Mouse (Mus musculus) mouse embryonic stem cell (cell line): ENCODE results near the gene Icmt.

Source experiments
- in situ Hi-C, 2 experiments: fragments of 300-500 bp; cut with MboI; formaldehyde crosslinking; loops; 1 replicate in 1 of 2; 3 replicates in 1 of 2; pipeline ENCODE4 v1.14.3; 2019 to 2020; ENCODE audit warnings: low sequenced_read_pairs in 2 of 2, low pct_unique_long_range_greater_than_20kb in 1 of 2, mixed read lengths in 1 of 2; ENCODE audit not compliant: unreplicated experiment in 1 of 2

Icmt gene

GRCm38 (mm10) chr4:152321464-152321863 is 24.4 kb downstream of the Icmt start:
- in situ Hi-C loops: no loop called here

- in situ Hi-C loops: no loop called here
Observed at GRCm38 (mm10) chr4:152324641-152325562, 27.9 kb downstream of the Icmt start.

DNA sequence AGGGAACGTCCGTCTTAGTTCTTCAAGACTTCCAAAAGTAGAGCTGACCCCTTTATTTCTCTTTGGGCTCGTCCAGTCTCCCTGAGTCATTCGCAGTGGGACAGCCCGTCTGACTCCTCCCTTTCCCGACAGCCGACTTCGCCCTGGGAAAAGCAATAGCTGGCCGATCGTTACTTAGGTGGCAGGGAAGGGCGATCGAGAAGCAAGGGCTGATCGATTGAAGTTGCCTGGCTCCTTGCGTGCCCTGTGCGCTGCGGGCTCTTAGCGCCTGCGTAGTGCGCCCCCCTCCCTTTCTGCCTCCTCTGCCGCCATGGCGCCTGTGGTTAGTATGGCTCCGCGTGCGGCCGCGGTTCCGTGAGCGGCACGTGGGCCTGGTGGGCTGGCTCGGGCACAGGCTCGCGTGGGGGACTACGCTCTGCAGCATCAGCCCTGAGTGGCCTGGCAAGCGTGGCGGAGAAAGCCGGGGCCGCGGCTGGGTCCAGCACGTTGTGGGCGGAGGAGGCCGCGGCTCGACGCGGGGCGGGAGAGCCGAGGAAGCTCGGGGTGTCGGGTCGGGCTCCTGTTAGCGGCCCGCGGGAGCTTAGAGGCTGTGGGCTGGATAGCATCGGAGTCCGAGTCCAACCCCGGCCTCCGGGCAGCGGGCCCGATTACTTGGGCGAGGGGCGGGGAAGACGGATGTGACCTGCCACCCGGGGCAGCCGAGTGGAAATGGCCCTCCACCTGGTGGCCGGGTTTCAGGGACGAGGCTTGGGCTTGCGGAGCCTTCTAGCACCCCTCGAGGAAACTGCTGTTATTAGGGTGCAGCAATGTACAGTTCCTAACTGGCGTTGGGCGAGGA is 28.8 kb downstream of the Icmt start, which contains the start of gene Rpl22:
Rpl22 (plus strand) TSS at position 169 of the 838 bp plus-strand sequence.
- in situ Hi-C loops: no loop called here

GRCm38 (mm10) chr4:152326543-152326942 is 29.5 kb downstream of the Icmt start:
- in situ Hi-C loops: no loop called here

GRCm38 (mm10) chr4:152328691-152329090 is 31.7 kb downstream of the Icmt start:
- in situ Hi-C loops: no loop called here

- in situ Hi-C loops: no loop called here
Observed at GRCm38 (mm10) chr4:152332952-152333351, 35.9 kb downstream of the Icmt start.

- in situ Hi-C loops: no loop called here
Observed at GRCm38 (mm10) chr4:152333587-152333986, 36.6 kb downstream of the Icmt start.

GRCm38 (mm10) chr4:152337772-152338171 is 40.7 kb downstream of the Icmt start:
- in situ Hi-C loops: no loop called here

- in situ Hi-C loops: no loop called here
Observed at GRCm38 (mm10) chr4:152338419-152339292, 41.6 kb downstream of the Icmt start, which contains the start of gene Chd5. TSS of gene Chd5 (plus strand) at chr4:152338651.

GRCm38 (mm10) chr4:152339293-152339790 is 42.3 kb downstream of the Icmt start:
- in situ Hi-C loops: no loop called here

GRCm38 (mm10) chr4:152340584-152341284 is 43.7 kb downstream of the Icmt start:
- in situ Hi-C loops: loop anchor here (5.0 to 10.0 kb wide), 2 partner anchors 94 to 97 kb away; no protein-coding TSS in a partner anchor

DNA sequence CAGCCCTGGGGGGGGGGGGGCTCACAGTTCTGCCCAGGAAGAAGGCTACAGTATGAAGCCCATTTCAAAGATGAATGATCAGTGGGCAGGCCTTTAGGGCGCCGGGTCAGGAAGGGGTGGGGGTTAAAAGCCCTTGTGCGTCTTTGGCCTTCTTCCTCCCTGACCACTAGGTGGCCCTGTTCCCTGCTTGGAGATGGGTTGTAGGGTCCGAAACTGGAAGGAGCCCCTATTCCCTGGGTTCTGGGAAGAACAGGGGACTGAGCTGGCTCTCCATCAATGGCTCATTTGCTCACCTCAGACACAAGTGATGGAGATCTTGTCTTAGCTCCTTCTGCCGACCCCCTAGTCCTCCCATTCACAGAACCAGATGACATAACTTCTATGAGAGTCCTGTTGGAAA is 46.3 kb downstream of the Icmt start:
- in situ Hi-C loops: loop anchor here (5.0 to 10.0 kb wide), 2 partner anchors 92 to 94 kb away; no protein-coding TSS in a partner anchor

DNA sequence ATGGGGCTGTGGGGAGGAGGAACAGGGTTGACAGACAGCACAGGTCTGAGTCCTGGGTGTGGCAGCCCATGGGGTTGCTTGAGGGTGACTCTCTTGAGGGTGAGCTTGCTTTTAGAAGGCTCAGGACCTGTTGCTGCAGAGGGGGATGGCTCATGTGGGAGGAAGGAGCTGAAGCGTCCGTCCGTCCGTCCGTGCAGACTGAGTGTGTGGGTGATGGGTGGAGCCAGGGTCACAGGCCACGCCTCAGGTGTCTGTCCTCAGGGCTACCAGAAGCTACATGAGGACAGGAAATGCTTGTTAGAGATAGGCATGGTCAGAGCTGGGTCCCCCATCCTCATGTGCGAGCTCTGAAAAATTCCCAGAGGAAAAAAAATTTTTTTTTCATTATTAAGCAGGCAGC is 47.6 kb downstream of the Icmt start:
- in situ Hi-C loops: loop anchor here (5.0 to 10.0 kb wide), 2 partner anchors 90 to 93 kb away; no protein-coding TSS in a partner anchor

GRCm38 (mm10) chr4:152345120-152345889 is 48.3 kb downstream of the Icmt start:
- in situ Hi-C loops: loop anchor here in 1 of 2 experiments (10.0 kb wide), 1 partner anchor 89 kb away; no protein-coding TSS in a partner anchor

GRCm38 (mm10) chr4:152349837-152350381 is 52.9 kb downstream of the Icmt start:
- in situ Hi-C loops: loop anchor here in 1 of 2 experiments (10.0 kb wide), 1 partner anchor 85 kb away; no protein-coding TSS in a partner anchor

DNA sequence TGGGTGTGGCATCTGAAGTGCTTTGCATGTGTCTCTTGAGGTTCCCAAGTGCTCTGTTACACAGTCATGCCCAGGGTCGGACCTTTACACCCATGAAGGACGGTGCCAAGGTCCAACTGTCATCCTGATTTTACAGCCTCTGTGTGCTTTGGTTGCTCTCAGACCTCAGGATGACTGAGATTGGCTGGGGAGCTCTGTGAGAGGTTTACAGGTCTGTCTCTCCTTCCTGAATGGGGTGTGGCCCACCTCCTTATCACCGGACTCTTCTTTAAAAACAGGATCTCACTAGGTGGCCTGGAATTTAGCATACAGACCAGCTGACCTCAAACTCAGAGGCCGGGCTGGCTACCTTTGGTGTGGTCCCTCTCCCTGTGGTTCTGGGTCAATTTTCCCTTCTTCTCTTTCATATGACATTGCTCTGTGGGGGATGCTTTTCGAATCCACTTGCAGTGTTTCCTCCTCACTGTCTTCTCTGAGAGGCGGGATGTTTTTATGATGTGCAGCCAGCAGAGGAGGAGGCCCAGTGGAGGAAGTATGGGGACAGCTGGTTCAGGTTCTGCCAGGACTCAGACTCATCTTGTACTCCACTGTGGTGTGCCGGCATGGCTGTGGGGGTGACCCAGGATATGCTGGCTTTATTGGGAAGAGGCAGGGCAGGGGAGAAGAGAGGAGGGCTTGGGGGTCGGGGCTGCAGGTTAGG is 53.8 kb downstream of the Icmt start:
- in situ Hi-C loops: no loop called here
